Mouse (Mus musculus): ENCODE data around the gene Atp8a1.

Atp8a1 gene

GRCm38 (mm10) chr5:67685461-67685860 is 161.8 kb downstream of the Atp8a1 start:
- DNase-seq (ENCODE audit: inconsistent ontology term): no peak

- DNase-seq (ENCODE audit: inconsistent ontology term): no peak
These were observed 168.4 kb downstream of the Atp8a1 start for GRCm38 (mm10) chr5:67678819-67679218.

- DNase-seq (ENCODE audit: inconsistent ontology term): no peak
These were observed 174.2 kb downstream of the Atp8a1 start for GRCm38 (mm10) chr5:67673008-67673407.

- no peak for DNase-seq (ENCODE audit: inconsistent ontology term)
These were observed 177.1 kb downstream of the Atp8a1 start for GRCm38 (mm10) chr5:67670158-67670557.

GRCm38 (mm10) chr5:67669436-67669896 is 177.8 kb downstream of the Atp8a1 start:
- no peak for DNase-seq (ENCODE audit: inconsistent ontology term)

GRCm38 (mm10) chr5:67662715-67663114 is 184.5 kb downstream of the Atp8a1 start:
- no peak for DNase-seq (ENCODE audit: inconsistent ontology term)

GRCm38 (mm10) chr5:67659864-67660263 is 187.4 kb downstream of the Atp8a1 start:
- no peak for DNase-seq (ENCODE audit: inconsistent ontology term)

GRCm38 (mm10) chr5:67656821-67657259 is 190.4 kb downstream of the Atp8a1 start:
- DNase-seq (ENCODE audit: inconsistent ontology term): no peak

GRCm38 (mm10) chr5:67655696-67656519 is 191.3 kb downstream of the Atp8a1 start:
- no peak for DNase-seq (ENCODE audit: inconsistent ontology term)

GRCm38 (mm10) chr5:67654572-67654971 is 192.7 kb downstream of the Atp8a1 start:
- no peak for DNase-seq (ENCODE audit: inconsistent ontology term)

GRCm38 (mm10) chr5:67653543-67653942 is 193.7 kb downstream of the Atp8a1 start:
- DNase-seq (ENCODE audit: inconsistent ontology term): no peak

GRCm38 (mm10) chr5:67652468-67652867 is 194.8 kb downstream of the Atp8a1 start:
- no peak for DNase-seq (ENCODE audit: inconsistent ontology term)

GRCm38 (mm10) chr5:67650021-67650420 is 197.2 kb downstream of the Atp8a1 start:
- no peak for DNase-seq (ENCODE audit: inconsistent ontology term)

GRCm38 (mm10) chr5:67649156-67649555 is 198.1 kb downstream of the Atp8a1 start:
- DNase-seq (ENCODE audit: inconsistent ontology term): no peak

- DNase-seq (ENCODE audit: inconsistent ontology term): no peak
These were observed 199.7 kb downstream of the Atp8a1 start for GRCm38 (mm10) chr5:67647568-67647967.

GRCm38 (mm10) chr5:67646756-67647529 is 200.3 kb downstream of the Atp8a1 start:
- DNase-seq (ENCODE audit: inconsistent ontology term): no peak

- no peak for DNase-seq (ENCODE audit: inconsistent ontology term)
These were observed 203.5 kb downstream of the Atp8a1 start for GRCm38 (mm10) chr5:67643537-67644255.

GRCm38 (mm10) chr5:67641406-67642120 is 205.7 kb downstream of the Atp8a1 start:
- DNase-seq (ENCODE audit: inconsistent ontology term): no peak

GRCm38 (mm10) chr5:67640596-67641312 is 206.5 kb downstream of the Atp8a1 start:
- DNase-seq (ENCODE audit: inconsistent ontology term): no peak

GRCm38 (mm10) chr5:67634339-67634738 is 212.9 kb downstream of the Atp8a1 start:
- peak; percentile 18 for DNase-seq (ENCODE audit: inconsistent ontology term)

GRCm38 (mm10) chr5:67633831-67634268 is 213.4 kb downstream of the Atp8a1 start:
- DNase-seq (ENCODE audit: inconsistent ontology term): peak; percentile 90
